Mouse (Mus musculus): Measurements from ENCODE around the gene St6gal1.

DNA sequence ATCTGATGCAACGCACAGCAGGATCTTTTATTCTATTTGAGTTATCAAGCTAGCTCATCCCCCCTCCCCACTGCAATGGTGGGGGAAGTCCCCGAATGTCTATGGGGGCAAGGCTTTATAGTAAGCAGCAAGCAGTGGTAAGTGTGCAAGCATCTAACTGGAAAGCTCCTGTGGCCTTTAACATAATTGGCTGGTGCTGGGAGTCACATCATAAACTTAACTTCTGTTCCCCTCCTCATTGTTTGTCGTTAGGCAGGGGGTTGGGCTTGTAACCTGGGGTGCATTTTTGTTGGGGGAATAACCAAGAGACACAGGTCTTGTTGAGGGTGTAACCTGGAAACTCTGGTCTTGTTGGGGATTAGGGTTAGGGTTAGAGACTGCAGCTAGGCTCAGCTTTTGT lies 3.9 kb downstream of the St6gal1 start:
- no peak for TF ChIP-seq ZNF384 (IDR thresholded peaks at IDR 0.05; ENCODE audit: low read depth, low read length)
- no peak for TF ChIP-seq CHD2 (IDR thresholded peaks at IDR 0.05; ENCODE audit: low read depth, low read length)
